Mouse (Mus musculus) telencephalon, adult 2 months (tissue): ENCODE measurements at regions not wholly inside any gene's neighbourhood (a gene's known extent, or its start where the extent isn't known, plus 50 kb on each side); places are given as distances from the start of the nearest gene placed in this dataset.
A peak's percentile ranks its signal among the peaks of the same experiment; 100 is the strongest.

ENCODE experiments used
- DNase-seq: peaks from one replicate; pipeline ENCODE4 v3.0.0-alpha.2; 2011; ENCODE audit warnings: low read depth, low spot score

GRCm38 (mm10) chr9:50024820-50025219 is 226.1 kb upstream of the Ncam1 start:
- no peak for DNase-seq

- no peak for DNase-seq
These were observed 214.9 kb upstream of the Ncam1 start for GRCm38 (mm10) chr9:50013602-50014001.

DNA sequence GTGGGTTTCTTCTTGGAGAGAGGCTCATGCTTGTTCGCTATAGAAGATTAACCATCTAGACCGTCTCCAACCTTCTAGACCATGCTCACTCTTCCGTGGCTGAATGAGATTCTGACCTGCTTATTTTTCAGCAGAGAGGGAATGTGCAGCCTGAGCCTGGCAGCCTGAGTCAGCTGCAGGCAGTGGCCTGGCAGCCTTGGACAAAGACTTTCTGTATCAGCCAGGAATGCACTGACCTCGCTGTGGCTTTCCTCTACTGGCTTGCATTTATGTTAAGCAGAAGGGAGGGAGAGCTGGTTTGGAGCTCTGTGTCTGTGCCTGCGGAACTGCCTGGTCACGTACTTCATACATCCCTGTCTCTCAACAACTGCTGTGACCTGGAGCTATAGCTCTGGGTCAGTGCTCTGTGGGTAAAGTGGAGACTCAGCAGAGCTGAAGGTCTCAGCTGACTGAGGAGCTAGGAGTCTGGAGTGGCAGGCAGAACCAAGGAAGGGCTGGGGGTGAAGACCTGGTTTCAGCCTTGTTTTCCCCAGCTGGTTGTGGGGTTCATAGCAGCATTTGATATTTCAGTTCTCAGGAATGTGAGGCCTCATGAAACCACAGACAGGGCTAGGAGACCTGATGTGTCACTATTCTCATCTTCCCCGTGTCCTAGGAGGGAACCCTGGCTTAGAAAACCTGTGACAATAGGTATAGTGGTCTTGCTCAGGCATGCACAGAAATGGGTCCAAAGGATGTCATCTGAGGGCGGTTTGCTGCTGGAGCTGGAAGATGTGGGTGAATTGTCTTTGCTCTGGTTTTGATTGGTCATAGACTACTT is 207.2 kb upstream of the Ncam1 start:
- no peak for DNase-seq

DNA sequence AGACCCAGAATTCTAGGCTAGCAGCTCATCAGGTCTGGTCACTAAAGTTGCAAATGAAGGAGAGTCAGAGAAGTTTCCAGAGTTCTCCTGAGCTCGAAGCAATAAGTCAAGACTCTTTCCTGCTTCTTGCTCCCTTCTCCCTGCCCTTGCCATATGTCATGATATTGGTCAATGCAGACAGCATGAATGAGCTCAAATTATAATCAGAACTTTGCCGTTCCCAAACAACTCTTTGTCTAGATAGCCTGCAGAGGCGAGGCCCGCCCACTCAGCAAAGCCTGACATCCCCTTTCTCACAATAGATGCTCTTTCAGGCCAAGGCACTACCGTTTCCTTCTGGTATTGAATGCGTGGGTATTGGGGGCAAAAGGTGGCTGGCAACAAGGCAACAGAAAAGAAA is 204.0 kb upstream of the Ncam1 start:
- no peak for DNase-seq

DNA sequence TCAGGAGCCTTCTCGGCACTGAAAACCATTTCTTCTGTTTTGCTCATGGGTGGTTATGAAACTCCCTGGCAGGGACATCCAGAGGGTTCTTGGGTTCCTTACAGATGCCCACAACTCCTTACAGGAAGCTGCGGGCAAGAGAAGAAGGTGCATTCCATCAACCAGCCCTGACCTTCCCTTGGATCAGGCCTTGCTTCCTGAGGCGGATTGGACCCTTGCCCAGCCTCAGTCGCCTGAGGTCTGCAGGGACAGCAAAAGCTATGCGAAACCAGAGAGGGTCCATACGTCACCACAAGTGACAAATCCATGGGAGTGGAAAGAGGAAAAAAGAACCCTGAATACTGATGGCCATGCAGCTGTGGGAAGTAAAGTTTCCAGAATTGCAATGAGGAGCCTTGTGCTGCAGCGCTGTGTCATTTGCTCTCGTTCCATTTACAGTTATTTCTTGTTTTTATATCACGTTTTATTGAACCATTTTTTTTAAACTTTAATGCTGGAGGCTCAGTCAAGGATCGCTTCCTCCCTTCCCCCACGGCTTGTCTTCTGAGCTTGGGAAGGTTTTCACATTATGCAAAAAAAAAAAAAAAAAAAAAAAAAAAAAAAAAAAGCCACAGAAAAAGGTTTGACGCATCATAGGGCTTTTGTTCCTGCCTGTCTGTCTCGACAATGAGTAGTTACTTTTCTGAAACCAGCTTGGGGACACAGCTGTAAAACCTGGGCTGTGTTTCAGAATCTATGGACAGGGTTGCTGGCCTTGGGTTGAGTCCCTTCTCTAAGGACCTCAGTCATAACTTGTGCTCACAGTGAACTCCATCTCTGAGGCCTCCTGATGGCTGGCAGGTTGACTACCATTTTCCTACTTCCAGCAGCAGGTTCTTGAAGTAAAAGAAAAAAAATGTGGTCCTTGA is 202.0 kb upstream of the Ncam1 start:
- DNase-seq, result no peak

DNA sequence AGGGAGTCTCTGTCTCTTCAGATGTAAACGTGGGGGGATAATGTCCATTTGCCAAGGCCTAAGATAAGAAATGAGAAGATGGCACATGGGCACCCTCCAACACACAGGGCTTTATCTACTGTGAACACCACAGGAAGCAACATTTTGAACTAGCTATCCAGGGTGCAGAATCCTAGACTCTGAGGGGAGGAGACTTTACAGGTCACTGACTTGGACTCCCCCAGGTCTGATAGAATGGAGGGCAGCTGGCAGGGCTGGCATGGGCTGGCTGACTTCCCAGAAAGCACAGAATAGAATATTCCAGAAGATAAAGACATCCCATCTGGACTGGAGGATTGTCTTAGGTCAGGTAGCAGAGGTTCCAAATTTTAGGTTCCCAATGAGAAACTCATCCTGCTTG is 201.2 kb upstream of the Ncam1 start:
- DNase-seq, result no peak

- no peak for DNase-seq
These were observed 199.4 kb upstream of the Ncam1 start for GRCm38 (mm10) chr9:49998101-49998500.

DNA sequence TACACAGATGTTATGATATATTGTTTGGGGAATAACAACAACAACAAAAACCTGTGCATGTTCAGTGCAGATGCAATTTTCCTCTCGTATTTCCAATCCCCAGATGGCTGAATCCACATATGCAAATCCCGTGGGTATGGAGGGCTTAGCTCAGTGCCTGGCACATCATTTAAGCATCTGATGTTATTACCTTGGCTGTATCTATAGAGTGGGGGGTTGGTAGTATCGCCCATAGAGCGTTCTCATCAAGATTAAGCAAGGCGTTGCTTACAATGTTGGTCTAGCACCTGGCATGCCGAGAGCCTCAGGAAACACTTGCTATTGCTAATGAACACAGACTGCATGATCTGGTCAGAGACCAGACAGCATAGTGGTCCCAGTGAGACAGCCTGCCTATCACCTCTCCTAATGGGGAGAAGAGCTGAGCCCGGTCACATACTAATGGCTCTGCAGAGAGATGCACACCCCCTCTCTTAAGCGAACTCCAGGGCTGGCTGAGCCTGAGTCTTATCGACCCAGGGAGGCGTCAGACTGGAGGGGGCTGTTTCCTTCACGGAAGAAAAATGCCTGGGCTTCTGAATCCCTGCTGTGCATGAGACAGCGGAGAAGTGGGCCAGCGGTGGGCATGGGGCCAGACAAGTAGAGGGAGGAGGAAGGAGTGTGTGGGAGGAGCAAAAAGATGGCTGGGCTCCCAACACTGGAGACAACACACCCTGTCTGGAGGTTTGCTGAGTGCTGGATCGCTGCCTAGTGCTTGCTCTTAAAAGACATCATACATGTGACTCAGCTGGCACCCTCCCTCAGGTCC is 190.9 kb upstream of the Ncam1 start:
- DNase-seq, result peak; percentile 94

GRCm38 (mm10) chr9:49988064-49988463 is 189.3 kb upstream of the Ncam1 start:
- no peak for DNase-seq

- no peak for DNase-seq
These were observed 188.8 kb upstream of the Ncam1 start for GRCm38 (mm10) chr9:49987481-49987880.

DNA sequence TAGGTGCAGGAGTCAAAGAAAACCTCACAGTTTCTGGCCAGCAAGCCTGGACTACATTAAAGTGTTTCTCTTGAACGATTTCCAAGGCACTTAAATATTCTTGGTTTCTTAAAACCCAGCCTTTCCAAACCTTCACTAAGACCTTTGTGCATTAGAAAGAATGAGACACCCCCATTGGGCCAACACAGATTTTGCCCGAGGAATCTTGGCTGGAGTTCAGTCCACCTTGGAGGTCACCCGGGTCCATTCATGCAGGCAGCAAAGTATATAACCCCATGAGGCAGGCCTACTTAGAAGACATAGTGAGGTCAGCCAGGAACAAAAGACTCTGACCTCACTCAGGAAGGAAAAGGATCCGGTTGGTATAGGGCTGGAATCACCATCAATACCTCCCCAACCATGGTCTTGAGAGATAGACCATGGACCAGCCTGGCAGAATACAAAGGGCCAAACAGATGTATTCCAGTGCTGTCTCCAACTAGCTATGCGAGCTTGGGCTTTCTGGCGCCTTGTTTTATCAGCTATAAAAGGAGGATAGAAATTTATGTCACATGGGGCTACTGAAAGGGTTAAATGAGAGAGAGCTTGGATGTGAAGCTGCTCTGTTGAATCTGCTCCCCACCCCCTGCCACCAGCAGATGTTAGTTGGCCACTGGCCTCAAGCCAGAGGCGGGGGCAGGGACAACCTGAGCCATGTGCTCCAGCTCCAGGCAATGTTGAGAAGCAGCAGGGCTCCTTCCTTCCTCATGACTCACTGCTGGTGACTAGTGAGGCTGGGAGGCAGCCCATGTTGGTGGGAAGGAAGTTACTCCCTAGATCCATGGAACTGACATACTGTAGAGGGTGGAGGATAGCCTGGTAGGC is 181.9 kb upstream of the Ncam1 start:
- peak; percentile 80 for DNase-seq

DNA sequence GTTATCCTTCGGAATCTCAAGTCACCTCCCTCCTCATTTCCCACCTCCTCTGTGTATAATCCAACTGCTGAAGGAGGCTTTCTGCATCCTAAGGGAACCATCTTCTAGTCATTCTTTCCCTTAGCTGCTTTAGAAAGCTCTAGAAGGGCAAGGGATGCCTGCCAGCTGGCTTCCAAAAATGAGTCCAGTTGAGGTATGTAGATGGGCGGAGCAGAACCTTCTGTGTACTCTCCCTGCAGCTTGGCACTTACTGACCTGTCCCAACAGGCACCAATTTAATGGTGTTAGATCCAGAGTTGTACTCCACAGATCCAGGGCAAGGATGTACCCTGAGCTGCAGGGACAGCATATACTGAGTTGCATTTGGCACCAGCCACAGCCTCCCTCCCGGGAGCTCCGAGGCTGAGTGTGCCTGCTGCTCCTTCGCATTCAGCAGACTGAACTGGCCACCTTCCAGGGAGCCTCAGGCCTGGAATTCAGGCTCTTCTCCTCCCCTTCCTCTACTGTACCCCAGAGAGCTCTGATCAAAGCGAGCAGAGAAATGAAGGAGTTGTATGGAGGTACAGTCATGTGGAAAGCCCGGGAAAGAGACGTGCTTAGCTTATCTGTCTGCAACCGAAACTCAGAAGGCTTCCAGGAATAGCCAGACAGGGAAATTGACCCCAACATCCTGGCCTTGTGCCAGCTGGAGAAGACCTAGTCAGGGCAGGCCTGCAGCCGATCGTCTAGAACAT is 177.4 kb upstream of the Ncam1 start:
- peak; percentile 60 for DNase-seq

DNA sequence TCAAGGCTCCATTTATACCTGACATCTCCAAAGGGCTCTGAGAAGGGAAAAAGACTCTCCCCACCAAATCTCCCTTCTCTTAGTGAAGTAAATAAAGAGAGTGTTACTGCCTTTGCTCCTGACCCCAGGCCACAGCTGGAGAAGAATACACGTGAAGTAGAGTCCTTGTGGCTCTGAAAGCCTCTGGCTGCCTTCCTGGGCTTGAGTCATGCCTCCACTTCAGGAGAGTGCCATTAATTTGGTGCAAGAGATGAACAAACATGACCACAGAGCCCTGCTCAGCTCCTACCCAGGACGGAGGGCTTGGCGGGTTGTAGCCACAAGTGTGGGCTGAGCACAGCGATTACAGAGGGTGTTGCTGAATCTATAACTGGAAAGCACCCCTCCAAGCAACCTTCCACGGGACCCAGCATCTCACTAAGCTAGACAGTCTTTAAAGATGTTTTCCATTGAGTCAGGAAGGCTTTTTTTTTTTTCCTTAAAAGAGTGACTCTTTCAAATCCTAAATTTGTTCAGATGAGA is 175.3 kb upstream of the Ncam1 start:
- no peak for DNase-seq

GRCm38 (mm10) chr9:49969429-49969828 is 170.7 kb upstream of the Ncam1 start:
- DNase-seq, result no peak

DNA sequence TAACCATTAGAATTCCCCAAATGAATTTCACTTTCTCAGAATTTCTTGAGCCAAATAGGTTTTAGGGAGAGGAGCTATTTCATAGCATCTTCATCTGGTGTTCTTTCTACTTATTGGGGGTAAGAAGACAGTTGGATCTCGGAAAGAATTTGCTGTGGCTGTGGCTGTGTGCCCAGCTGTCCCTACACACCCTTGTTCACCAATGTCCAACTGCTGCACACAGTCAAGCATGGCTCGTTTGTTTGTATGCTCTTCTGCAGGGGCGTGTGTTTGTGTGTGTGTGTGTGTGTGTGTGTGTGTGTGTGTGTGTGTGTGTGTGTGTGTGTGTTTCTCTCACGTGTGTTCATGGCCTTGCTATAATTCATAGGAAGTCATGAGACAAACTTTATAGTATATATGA is 165.9 kb upstream of the Ncam1 start:
- DNase-seq, result no peak

- no peak for DNase-seq
These were observed 163.9 kb upstream of the Ncam1 start for GRCm38 (mm10) chr9:49962561-49963071.

DNA sequence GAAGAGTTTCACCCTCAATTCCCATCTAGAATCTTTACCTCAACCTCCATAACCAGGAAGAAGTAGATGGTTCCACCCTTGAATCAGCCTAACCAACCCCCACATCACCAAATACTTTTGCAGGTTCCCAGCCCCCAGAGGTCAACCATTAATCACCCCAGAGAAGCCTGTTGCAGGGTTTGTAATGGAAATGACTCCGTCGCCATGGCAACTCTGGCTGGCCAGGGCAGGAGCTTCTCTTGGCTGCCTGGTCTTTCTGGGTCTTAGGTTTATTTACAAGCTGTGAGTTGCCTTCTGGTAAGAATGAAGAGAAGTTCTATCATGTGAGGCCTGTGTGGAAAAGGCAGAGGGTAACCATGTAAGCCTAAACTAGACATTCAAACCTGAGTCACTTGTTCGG is 163.2 kb upstream of the Ncam1 start:
- no peak for DNase-seq

DNA sequence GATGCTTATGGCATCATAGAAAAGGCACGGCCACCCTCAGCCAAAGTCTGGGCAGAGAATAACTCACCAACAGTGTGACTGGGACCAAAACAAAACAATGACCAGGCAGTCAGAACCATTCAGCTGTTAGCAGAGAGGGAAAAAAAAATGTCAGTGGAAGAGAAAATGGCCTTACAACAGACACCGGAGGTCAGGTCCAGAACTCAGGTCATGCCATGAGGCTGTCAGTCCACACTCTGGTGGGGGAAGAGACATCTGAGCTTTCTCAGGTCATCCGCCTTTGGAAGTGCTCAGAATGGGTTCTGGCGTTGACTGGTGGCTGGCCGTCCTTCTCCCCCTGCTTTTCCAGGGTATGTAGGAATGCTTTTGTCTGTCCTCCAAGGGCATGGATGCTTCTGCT is 162.6 kb upstream of the Ncam1 start:
- DNase-seq, result no peak

- no peak for DNase-seq
These were observed 161.3 kb upstream of the Ncam1 start for GRCm38 (mm10) chr9:49959987-49960386.

DNA sequence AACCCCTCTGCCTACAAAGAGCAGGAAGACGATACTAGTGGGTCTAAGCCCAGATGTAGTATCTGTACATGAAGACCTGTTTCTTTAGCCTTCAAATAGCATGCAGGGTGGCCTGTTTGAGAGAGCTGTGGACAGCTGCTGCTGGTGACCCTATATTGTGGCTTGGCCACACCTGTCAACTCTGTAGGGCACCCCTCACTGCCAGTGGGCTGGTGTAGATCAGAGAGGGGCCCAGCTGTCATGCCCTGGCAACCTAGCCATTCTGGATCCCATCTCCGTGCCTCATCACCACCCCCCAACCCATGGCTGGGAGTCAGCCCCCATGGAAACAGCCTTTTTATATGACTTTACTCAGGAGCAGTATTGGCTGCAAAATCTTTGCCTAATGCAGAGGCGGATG is 160.2 kb upstream of the Ncam1 start:
- no peak for DNase-seq
